Mouse (Mus musculus): ENCODE data around the gene Zfp653.

Gene Zfp653

GRCm38 (mm10) chr9:22024592-22024991 is 46.6 kb downstream of the Zfp653 start:
- DNase-seq, result peak; percentile 53

- no peak for DNase-seq
Observed at GRCm38 (mm10) chr9:22017208-22017825, 53.9 kb downstream of the Zfp653 start.

- DNase-seq, result no peak
Observed at GRCm38 (mm10) chr9:22016245-22016644, 54.9 kb downstream of the Zfp653 start.

GRCm38 (mm10) chr9:22012731-22013130 is 58.4 kb downstream of the Zfp653 start:
- no peak for DNase-seq

- no peak for DNase-seq
Observed at GRCm38 (mm10) chr9:22011055-22011454, 60.1 kb downstream of the Zfp653 start.
